Mouse (Mus musculus): ENCODE results near the gene Fkbp11.

- TF ChIP-seq CTCF (IDR thresholded peaks at IDR 0.05; ENCODE audit: insufficient read depth, low read depth, low read length) (no peak), POLR2A (IDR thresholded peaks at IDR 0.05; ENCODE audit: insufficient read depth, low read depth, low read length) (no peak)
Measured at GRCm38 (mm10) chr15:98762201-98762621, 34.2 kb upstream of the Fkbp11 start.

Data from olfactory bulb, adult 2 months (tissue).